Mouse (Mus musculus): ENCODE results near the gene Pcyt2. TPM values are rescaled to one million over a fixed set of nuclear protein-coding genes. Genes with fewer than 3 reads are reported as not detected.

Gene Pcyt2
- polyA plus RNA-seq, 1 experiment = 1,029 TPM

DNA sequence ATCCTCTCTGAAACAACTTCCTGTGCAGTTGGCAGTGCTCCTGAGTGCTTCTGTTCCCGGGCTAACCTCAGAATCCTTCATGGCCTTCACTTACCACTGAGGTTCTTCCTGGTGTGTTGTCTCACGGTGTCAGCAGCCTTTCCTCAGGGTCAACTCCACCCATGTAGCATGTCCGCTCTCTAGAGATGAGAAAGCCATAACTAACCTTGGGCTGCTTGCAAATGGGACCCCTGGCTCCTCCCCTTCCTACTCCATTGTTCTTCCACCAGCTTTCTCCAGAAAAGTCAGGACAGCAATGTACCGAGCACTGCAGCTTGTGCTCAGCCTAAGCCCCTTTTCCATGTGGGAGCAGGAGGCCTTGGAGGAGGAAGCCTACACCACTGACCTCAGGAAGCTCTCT lies 11.0 kb downstream of the Pcyt2 start:
- Histone ChIP-seq H3K36me3 (ENCODE audit: control insufficient read depth, insufficient read depth, low read length) (peaks cover 33% of the 10 kb centered on the region), H3K4me3 (ENCODE audit: low read depth, low read length) (no peak overlapping the region), H3K4me1 (ENCODE audit: control insufficient read depth, insufficient read depth, insufficient read length, low read length) (peaks cover 8% of the 10 kb centered on the region; the same call in 1 of the 2 replicates), H3K27me3 (ENCODE audit: control insufficient read depth, insufficient read depth, low read length) (no peaks in the 10 kb centered on the region), H3K27ac (ENCODE audit: insufficient read depth, low read depth, low read length) (no peak overlapping the region)
- WGBS = 78% methylated on average over 4 of the region's 4 CpGs
- TF ChIP-seq CTCF (IDR thresholded peaks at IDR 0.05; ENCODE audit: extremely low read depth, insufficient read length, insufficient replicate concordance, low read depth, low read length) (no peak), POLR2A (IDR thresholded peaks at IDR 0.05; ENCODE audit: low read depth, low read length) (no peak)

DNA sequence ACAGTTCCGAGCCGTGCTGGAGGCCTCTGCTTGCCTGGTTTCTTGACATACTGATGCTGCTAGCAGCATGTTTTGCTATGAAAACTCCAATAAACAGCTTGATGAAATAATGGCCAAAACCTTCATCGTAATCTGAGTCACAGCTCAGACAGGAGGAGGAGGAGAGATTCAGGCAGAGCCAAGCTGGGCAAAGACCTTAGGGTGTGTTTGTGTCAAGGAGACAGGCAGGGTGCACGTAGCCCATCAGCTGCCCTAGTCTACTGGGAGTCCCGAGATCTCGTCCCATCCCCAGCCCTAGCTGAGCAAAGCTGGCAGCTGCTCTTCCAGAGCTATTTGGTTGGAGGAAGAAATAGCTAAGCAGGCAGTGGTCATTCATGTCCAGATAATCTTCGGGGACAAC lies 12.1 kb downstream of the Pcyt2 start:
- Histone ChIP-seq H3K4me3 (ENCODE audit: low read depth, low read length) (no peak overlapping the region), H3K27ac (ENCODE audit: insufficient read depth, low read depth, low read length) (no peak overlapping the region), H3K36me3 (ENCODE audit: control insufficient read depth, insufficient read depth, low read length) (peaks cover 22% of the 10 kb centered on the region), H3K4me1 (ENCODE audit: control insufficient read depth, insufficient read depth, insufficient read length, low read length) (peaks cover 8% of the 10 kb centered on the region; the same call in 1 of the 2 replicates), H3K27me3 (ENCODE audit: control insufficient read depth, insufficient read depth, low read length) (no peaks in the 10 kb centered on the region)
- WGBS = 85% methylated on average over 7 of the region's 7 CpGs
- TF ChIP-seq POLR2A (IDR thresholded peaks at IDR 0.05; ENCODE audit: low read depth, low read length) (no peak), CTCF (IDR thresholded peaks at IDR 0.05; ENCODE audit: extremely low read depth, insufficient read length, insufficient replicate concordance, low read depth, low read length) (no peak)

DNA sequence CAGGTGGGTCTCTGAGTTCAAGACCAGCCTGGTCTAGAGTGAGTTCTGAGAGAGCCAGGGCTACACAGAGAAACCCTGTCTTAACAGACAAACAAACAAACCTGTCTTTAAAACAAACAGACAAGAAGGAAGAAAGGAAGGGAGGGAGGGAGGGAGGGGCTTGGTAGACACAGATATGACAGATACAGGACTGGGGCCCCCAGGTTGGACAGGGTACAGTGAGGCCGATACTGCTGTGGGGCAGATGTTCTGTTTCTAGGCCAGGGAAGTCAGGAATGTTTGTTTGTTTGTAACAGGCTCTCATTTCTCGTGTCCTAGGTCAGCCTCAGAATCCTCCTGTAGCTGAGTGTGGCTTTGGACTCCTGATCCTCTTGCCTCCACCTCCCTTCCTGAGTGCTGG lies 14.2 kb downstream of the Pcyt2 start:
- 83% methylated on average over 2 of the region's 2 CpGs for WGBS
- no peak overlapping the region for H3K4me3 ChIP-seq (ENCODE audit: low read depth, low read length)

DNA sequence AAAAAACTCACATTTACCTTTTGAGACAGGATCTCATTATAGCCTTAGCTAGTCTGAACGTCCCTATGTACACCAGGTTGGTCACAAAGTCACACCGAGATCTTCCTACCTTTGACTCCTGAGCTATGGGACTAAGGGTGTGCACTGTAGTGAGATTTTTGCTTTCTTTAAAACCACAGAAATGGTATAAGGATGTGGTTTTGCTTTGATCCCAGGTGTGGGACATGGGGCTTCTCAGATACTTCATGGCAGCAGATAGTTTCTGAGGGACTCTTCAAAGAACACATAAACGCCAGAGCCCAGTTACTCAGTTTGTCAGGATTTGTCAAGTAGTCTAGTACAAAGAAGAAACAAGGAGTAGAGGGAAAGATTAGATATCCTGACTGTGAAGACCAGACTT lies 17.0 kb downstream of the Pcyt2 start:
- H3K4me3 ChIP-seq (ENCODE audit: low read depth, low read length) = no peak overlapping the region
- TF ChIP-seq CTCF (IDR thresholded peaks at IDR 0.05; ENCODE audit: extremely low read depth, insufficient read length, insufficient replicate concordance, low read depth, low read length) (no peak), POLR2A (IDR thresholded peaks at IDR 0.05; ENCODE audit: low read depth, low read length) (no peak)
- H3K4me1 ChIP-seq (ENCODE audit: control insufficient read depth, insufficient read depth, insufficient read length, low read length) = peaks cover 14% of the 10 kb centered on the region; the same call in 1 of the 2 replicates
- WGBS = 87% methylated on average over 3 of the region's 3 CpGs
- H3K27ac ChIP-seq (ENCODE audit: insufficient read depth, low read depth, low read length) = no peak overlapping the region
- no peaks in the 10 kb centered on the region for H3K27me3 ChIP-seq (ENCODE audit: control insufficient read depth, insufficient read depth, low read length)
- H3K36me3 ChIP-seq (ENCODE audit: control insufficient read depth, insufficient read depth, low read length) = peaks cover 21% of the 10 kb centered on the region

More for the DNA sequence above, 14.2 kb downstream of the Pcyt2 start:
- peaks cover 9% of the 10 kb centered on the region for H3K4me1 ChIP-seq (ENCODE audit: control insufficient read depth, insufficient read depth, insufficient read length, low read length)
- no peak for TF ChIP-seq CTCF (IDR thresholded peaks at IDR 0.05; ENCODE audit: extremely low read depth, insufficient read length, insufficient replicate concordance, low read depth, low read length)
- TF ChIP-seq POLR2A (IDR thresholded peaks at IDR 0.05; ENCODE audit: low read depth, low read length) = no peak
- no peaks in the 10 kb centered on the region for H3K27me3 ChIP-seq (ENCODE audit: control insufficient read depth, insufficient read depth, low read length)
- H3K36me3 ChIP-seq (ENCODE audit: control insufficient read depth, insufficient read depth, low read length) = peaks cover 14% of the 10 kb centered on the region; the same call in 1 of the 2 replicates
- H3K27ac ChIP-seq (ENCODE audit: insufficient read depth, low read depth, low read length) = no peak overlapping the region

DNA sequence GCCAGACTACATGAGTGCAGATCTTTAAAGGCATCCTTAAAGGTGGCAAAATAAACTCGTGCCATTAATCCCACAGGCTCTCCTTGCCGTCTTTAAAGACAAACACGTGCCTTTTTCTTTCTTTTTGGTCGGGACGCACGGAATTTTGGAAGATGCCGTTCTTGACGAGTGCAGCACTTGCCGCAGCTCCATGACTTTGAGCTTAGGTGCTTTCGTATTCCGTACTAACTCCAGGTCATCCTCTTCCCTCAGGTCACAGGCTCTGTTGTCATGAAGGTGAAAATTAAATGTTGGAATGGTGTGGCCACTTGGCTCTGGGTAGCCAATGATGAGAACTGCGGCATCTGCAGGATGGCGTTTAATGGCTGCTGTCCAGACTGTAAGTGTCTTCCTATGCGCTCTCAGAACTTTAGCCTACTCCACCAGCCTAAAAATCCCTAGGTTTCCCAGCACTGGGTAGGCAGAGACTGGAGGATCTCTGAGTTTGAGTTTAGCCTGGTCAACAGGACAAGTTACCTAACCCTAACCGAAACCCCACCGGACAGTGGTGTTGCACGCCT lies 18.7 kb downstream of the Pcyt2 start:
- WGBS = 40% methylated on average over 17 of the region's 17 CpGs

DNA sequence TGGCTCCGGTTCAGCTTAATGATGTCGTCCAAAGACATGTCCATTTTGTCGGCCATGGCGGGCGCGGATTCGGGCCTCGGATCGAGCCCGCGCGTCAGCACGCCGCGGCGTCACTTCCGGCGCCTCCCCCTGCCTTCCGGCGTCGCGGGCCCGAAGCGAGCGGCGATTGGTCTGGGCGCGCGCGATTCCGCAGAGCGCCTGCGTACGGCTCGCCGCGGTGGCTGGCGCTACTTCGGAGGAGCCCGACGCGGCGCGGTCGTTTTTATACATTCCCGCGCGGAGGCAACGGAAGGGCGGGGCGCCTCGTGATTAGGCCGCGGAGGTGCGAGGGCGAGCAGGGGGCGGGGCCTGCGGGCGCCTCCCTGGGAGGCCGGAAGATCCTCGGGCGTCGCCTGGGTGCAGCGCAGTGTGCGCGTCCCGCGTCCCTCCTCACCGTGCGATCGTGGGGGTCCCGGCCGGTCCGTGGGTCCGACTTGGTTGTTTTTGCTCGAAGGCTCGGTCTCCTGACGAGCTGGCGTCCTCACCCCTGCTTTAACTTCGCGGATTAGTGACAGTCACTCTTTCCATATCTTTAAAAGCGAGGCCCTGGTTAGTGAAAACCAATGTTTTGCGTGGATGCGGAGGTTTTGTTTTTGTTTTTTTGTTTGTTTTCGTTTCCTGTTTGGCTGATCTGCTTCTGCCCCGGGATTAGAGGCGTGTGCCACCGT lies 19.3 kb downstream of the Pcyt2 start, which contains the start of the genes Alyref and Anapc11:
TSS of gene Alyref (minus strand) at position 83 of the 707 bp plus-strand sequence.
TSS of gene Anapc11 (plus strand) at position 139 of the 707 bp plus-strand sequence.
- no peak; the same call in 1 of the 2 replicates for TF ChIP-seq POLR2A (IDR thresholded peaks at IDR 0.05; ENCODE audit: low read depth, low read length)
- no peak for TF ChIP-seq CTCF (IDR thresholded peaks at IDR 0.05; ENCODE audit: extremely low read depth, insufficient read length, insufficient replicate concordance, low read depth, low read length)
- H3K4me1 ChIP-seq (ENCODE audit: control insufficient read depth, insufficient read depth, insufficient read length, low read length) = peaks cover 14% of the 10 kb centered on the region; the same call in 1 of the 2 replicates
- peak within 1 kb of the TSS; percentile 55 for H3K27ac ChIP-seq (ENCODE audit: insufficient read depth, low read depth, low read length)
- H3K36me3 ChIP-seq (ENCODE audit: control insufficient read depth, insufficient read depth, low read length) = peaks cover 26% of the 10 kb centered on the region
- H3K27me3 ChIP-seq (ENCODE audit: control insufficient read depth, insufficient read depth, low read length) = no peaks in the 10 kb centered on the region
- under 1% methylated on average over 88 of the region's 88 CpGs for WGBS
- H3K4me3 ChIP-seq (ENCODE audit: low read depth, low read length) = peak within 1 kb of the TSS; percentile 95

More for the DNA sequence above, 18.7 kb downstream of the Pcyt2 start:
- Histone ChIP-seq H3K36me3 (ENCODE audit: control insufficient read depth, insufficient read depth, low read length) (peaks cover 27% of the 10 kb centered on the region), H3K27me3 (ENCODE audit: control insufficient read depth, insufficient read depth, low read length) (no peaks in the 10 kb centered on the region), H3K27ac (ENCODE audit: insufficient read depth, low read depth, low read length) (peak overlapping the region; percentile 55; the same call in 1 of the 2 replicates), H3K4me1 (ENCODE audit: control insufficient read depth, insufficient read depth, insufficient read length, low read length) (peaks cover 14% of the 10 kb centered on the region; the same call in 1 of the 2 replicates), H3K4me3 (ENCODE audit: low read depth, low read length) (peak overlapping the region; percentile 95)
- TF ChIP-seq CTCF (IDR thresholded peaks at IDR 0.05; ENCODE audit: extremely low read depth, insufficient read length, insufficient replicate concordance, low read depth, low read length) (no peak), POLR2A (IDR thresholded peaks at IDR 0.05; ENCODE audit: low read depth, low read length) (no peak)

All from small intestine, adult 2 months (tissue).